Mouse (Mus musculus) urinary bladder, postnatal 25 days (tissue): Measurements from ENCODE around the gene Ciart.
A peak's percentile ranks its signal among the peaks of the same experiment; 100 is the strongest.
"Not testable (repeated sequence)": the region's sequence is repeated elsewhere in the genome, so short reads cannot be mapped to it uniquely, and the experiment has no call there.

ENCODE experiments used
- DNase-seq: peaks from one replicate; pipeline ENCODE4 v3.0.0; 2022; ENCODE audit warnings: low spot score

The Ciart gene

DNA sequence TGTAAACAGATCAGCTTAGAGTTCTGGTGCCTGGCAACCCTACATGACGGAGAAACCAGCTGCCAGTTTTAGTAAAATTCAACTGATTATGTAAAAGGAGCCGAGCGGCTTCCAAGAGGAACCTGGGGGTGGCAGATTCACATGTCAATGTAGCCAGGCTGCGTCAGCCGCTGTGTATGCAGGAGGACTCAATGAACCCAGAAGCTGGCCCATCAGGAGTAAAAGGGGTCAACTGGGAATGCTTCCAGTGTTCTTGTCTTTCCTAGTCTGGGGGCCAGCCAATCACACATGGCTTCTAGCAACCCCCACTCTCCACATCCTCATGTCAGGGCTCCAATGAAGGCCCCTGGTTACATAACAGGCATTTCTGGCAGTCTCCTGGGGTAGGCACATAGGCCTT lies 17.0 kb downstream of the Ciart start:
- no peak for DNase-seq

DNA sequence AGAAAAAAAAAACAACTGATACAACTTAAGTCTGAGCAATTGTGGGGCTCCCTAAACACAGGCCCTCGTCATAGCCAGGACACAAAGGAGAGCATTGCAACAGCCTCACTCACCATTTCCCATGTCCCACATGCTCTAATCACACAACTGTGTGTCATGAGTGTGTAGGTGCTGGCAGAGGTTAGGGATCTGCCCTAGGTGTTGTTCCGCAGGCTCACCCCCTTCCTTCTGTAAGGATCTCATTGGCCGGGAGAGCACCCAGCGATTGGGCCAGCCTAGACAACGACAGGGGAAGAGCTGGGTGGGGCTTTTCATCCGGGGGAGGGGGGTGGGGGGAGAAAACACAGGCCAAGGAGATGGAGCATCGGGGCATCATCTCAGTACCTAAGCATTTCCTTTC lies 18.5 kb downstream of the Ciart start:
- no peak for DNase-seq

DNA sequence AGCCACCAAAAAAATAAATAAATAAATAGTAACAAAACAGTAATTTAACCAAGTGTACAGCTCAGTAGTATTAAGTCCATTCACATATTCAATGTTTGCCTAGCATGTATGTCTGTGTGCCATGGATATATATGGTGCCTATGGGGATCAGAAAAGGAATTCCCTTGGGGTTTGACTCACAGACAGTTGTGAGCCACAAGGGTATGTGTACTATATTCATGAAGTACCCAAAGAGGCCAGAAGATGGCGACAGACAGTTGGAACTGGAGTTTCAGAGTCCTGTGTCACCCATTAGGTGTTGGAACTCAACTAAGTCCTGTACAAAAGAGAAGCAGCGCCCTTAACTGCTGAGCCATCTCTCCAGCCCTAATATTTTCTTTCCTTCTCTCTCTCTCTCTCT lies 20.3 kb downstream of the Ciart start:
- peak; percentile 54 for DNase-seq

DNA sequence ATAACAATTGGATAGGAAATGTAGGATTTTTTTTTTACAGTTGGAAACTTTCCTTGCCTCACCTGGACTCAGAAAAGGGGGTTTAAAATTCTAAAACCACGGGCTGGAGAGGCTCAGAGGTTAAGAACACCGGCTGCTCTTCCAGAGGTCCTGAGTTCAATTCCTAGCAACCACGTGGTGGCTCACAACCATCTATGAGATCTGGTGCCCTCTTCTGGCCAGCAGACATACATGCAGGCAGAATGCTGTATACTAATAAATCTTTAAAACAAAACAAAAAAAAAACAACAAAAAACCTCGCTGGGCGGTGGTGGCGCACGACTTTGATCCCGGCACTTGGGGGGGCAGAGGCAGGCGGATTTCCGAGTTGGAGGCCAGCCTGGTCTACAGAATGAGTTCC lies 20.8 kb downstream of the Ciart start:
- no peak for DNase-seq

DNA sequence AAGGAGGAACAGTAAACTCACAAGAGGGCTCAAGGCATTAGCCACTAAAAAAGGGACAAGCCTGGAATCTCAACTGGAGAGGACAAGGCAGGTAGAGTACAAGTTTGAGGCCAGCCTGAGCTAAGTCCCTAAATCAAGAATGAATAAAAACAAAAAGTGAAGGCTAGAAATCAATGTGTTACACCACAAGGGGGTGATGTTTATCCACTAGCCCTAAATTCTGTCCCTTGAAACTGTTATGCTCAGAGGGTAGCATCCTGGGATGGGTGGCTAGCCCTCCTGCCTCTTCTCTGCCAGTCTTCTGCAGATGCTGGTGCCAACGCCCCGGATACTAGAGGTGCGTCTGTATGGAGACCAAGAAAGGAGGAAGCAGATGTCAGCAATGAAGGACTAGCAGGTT lies 21.7 kb downstream of the Ciart start:
- DNase-seq, result no peak

DNA sequence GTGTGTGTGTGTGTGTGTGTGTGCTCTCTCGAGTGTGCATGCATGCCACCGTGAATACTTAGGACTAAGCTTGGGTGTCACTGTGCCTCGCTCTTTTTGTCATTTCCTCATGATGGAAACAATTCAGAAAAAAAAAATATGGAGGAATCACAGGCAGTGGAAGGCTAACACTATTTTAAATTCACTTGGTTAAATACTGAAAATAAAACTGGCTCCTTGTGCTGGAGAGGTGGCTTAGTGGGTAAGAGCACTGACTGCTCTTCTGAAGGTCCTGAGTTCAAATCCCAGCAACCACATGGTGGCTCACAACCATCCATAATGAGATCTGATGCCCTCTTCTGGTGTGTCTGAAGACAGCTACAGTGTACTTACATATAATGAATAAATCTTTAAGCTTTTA lies 23.8 kb downstream of the Ciart start:
- not testable (repeated sequence) for DNase-seq

DNA sequence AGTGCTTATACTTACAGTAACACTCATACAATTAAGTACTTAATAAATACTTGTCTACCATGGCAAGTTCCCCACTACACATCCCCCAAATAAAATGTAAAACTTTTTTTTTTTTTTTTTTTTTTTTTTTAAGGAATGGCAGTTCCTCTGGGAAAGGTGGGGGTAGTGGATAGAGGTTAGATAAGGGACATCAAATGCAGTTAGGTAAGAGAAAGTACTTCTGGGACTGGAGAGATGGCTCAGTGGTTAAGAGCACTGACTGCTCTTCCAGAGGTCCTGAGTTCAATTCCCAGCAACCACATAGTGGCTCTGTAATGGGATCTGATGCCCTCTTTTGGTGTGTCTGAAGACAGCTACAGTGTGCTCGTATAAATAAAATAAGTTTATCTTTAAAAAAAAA lies 25.0 kb downstream of the Ciart start:
- not testable (repeated sequence) for DNase-seq

DNA sequence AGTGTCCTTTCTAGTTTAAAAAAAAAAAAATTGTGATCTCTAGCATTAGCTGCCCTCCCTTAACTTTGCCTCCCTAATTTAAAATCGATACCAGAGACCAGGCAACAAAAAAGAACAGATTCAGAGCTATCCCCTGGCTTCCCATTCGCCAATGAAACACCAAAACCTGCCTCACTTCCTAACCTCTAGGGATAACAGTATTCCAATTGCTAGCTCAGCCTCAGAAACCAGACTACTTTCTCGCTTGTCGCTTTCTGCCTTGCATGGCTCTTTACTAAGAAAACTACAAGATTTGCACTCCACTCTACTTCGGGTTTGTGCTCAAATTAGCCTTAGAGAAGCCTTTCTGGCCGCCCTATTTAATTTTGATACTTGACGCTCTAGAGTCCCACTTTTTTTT lies 25.9 kb downstream of the Ciart start:
- no peak for DNase-seq

DNA sequence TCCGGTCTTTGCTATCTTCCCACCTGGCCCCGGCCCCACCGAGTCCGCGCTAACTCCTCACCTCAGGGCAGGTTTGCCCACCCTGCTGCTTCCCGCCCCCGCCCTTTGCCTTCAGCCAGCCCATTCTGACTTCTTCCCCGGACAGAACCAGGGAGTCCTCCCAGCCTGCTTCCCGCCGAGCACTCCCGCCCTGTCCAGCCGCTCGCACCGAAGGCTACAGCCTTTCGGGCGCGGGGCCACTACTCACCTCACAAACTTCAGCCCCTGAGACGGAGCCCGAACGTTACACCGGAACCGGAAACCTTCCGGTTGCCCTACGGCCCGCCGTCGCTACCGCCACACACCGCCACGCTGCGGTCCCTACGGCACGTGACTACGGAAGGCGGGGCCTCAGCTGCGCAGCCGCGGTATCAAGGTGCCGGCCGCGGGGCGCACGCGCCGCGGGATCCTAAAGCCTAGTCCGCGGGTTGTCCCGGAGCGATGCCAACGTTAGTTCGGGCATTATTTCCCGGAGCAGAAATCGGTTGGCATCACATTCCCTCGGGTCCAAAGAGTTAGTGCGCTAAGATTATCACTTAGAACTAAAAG lies 26.5 kb downstream of the Ciart start, which contains the start of gene Prpf3:
Gene Prpf3 (minus strand): TSS at position 384 of the 588 bp plus-strand sequence.
- DNase-seq, result peak; percentile 96

DNA sequence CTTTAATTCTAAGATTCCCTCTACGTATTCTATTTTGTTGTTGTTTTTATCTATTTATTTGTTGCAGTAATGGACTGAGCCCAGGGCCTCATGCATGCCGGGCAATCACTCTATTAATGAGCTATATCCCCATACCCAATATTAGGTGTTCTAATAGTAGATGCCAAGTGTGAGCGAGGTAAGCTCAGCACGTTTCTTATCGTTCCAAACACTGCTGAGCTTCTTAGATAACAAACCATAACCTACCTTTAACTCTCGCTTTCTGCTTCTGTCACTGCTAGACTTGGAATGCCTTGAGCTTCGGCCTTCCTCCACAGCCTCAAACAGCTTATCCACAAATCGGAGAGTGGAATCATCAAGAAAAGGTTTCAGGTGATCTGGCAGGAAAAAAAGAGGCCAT lies 30.7 kb downstream of the Ciart start:
- DNase-seq, result no peak

DNA sequence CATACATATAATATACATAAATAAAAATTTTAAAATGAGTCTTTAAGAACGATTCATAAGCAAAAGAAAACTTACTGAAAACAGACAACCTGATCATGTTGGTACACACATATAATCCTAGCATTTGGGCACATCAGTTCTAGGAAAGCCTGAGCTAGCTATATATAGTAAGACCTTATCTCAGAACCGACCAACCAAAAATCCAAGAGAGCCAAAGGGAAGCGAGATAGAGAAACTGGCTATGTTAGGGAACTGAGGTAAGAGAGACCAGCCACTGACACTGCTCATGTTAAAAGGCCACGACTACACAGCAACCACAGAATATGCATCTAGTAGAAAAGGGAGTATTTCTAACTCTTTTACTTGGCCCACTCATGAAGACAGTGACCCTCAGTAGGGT lies 31.4 kb downstream of the Ciart start:
- no peak for DNase-seq

DNA sequence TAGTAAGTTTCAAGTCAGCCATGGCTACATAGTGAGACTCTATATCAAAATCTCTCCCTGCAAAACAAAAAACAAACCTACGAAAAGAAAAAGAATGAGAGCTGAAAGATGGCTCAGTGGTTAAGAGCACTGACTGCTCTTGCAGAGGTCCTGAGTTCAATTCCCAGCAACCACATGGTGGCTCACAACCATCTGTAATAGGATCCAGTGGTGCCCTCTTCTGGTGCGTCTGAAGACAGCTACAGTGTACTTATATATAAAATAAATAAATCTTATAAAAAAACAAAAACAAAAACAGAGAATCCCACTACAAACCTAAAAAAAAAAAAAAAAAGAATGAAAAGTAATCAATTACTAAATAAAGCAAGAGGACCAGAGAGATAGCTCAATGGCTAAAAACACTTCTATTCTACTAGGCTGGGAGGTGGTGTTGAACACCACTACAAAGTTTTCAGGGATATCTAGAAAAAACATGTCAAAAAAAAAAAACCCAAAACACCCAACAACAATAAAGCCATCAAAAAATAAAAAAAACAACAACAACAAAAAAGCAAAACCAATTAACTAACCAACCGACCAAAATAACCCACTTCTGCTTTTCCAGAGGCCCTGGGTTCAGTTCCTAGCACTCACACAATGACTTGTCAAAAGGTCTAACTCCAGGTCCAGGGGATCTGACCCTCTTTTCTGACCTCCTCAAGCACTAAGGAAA lies 39.4 kb downstream of the Ciart start:
- DNase-seq, result no peak

DNA sequence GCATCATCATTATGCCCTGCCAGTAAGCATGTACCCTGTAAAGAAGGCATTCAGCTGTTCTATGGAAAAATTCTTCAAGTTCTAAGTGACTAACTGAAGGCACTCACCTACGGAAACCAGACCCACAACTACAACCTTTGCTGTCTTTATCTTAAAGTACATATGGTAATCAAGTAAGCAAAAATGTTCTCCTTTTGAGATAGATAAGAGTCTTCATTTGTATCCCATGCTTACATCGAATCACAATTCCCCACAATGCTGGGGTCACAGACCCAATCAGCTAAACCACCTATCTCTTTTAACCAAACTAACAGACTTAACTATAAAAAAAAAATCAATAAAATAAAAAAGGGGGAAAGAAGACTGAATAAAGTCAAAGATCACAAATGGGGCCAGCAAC lies 42.8 kb downstream of the Ciart start:
- DNase-seq, result no peak

DNA sequence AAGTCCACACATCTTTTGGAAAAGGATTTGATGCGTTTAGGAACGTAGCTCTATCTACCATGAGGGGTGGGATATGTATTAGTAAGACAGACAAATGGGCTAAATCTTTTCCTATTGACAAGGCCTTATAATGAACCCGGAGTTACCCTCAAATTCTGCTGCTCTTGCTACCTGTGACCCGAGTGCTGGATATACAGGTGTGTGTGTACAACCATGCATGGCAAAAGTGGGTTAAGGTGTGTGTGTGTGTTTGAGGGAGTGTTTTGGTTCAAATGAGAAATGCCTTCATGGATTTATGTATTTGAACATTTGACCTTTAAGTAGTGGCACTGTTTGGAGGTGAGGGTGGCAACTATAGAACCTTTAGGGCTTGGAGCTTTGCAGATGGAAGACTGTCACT lies 53.0 kb downstream of the Ciart start:
- DNase-seq, result no peak
